Mouse (Mus musculus) myocyte (in vitro differentiated cells): ENCODE results near the gene Bcl6b.

Experiments
- CEBPB ChIP-seq: IDR thresholded peaks from 2 replicates; pipeline ENCODE4 v1.6.1; 2011; ENCODE audit warnings: mild to moderate bottlenecking, moderate library complexity; ENCODE audit not compliant: poor library complexity, insufficient read depth, severe bottlenecking
- E2F4 ChIP-seq: IDR thresholded peaks from one replicate; pipeline ENCODE4 v1.6.1; 2011; ENCODE audit warnings: mild to moderate bottlenecking, control low read depth, moderate library complexity; ENCODE audit not compliant: insufficient read depth
- MAX ChIP-seq: IDR thresholded peaks from one replicate; pipeline ENCODE4 v1.6.1; 2011; ENCODE audit warnings: low read depth, mild to moderate bottlenecking, control low read depth
- MYOD1 ChIP-seq, 3 experiments: IDR thresholded peaks; one replicate each; pipeline ENCODE4 v1.6.1; 2011; ENCODE audit warnings: control low read depth in 2 of 3, low read depth in 2 of 3, mild to moderate bottlenecking in 2 of 3, moderate library complexity in 1 of 3; ENCODE audit not compliant: insufficient read length in 2 of 3, control insufficient read depth in 1 of 3
- MYOG ChIP-seq, 3 experiments: IDR thresholded peaks; one replicate each; pipeline ENCODE4 v1.6.1; 2011; ENCODE audit warnings: control low read depth in 2 of 3, low read depth in 2 of 3, mild to moderate bottlenecking in 2 of 3; ENCODE audit not compliant: insufficient read length in 2 of 3, control insufficient read depth in 1 of 3, insufficient read depth in 1 of 3
- POLR2A ChIP-seq: IDR thresholded peaks from one replicate; pipeline ENCODE4 v1.6.1; 2011; ENCODE audit warnings: low read depth, mild to moderate bottlenecking, control low read depth, moderate library complexity; ENCODE audit not compliant: insufficient read length
- POLR2AphosphoS2 ChIP-seq: IDR thresholded peaks from one replicate; pipeline ENCODE4 v1.6.1; 2011; ENCODE audit warnings: low read depth, control low read depth; ENCODE audit not compliant: insufficient read length
- SRF ChIP-seq: IDR thresholded peaks from one replicate; pipeline ENCODE4 v1.6.1; 2011; ENCODE audit warnings: low read depth; ENCODE audit not compliant: control insufficient read depth, insufficient read length
- TCF12 ChIP-seq: IDR thresholded peaks from one replicate; pipeline ENCODE4 v1.6.1; 2011; ENCODE audit warnings: mild to moderate bottlenecking, control low read depth; ENCODE audit not compliant: poor library complexity, insufficient read depth, severe bottlenecking
- TCF3 ChIP-seq: IDR thresholded peaks from one replicate; pipeline ENCODE4 v1.6.1; 2011; ENCODE audit warnings: low read depth, control low read depth; ENCODE audit not compliant: insufficient read length
- USF1 ChIP-seq: IDR thresholded peaks from one replicate; pipeline ENCODE4 v1.6.1; 2011; ENCODE audit warnings: low read depth, mild to moderate bottlenecking, control low read depth, moderate library complexity

- TF ChIP-seq POLR2A (no peak), MAX (no peak), USF1 (no peak), CEBPB (no peak), MYOG (IDR thresholded peaks at IDR 0.05; ENCODE audit: control insufficient read depth in 1 of 3, insufficient read depth in 1 of 3, insufficient read length in 2 of 3, low read depth in 2 of 3) (no peak), E2F4 (no peak), TCF3 (no peak), MYOD1 (IDR thresholded peaks at IDR 0.05; ENCODE audit: control insufficient read depth in 1 of 3, insufficient read length in 2 of 3, low read depth in 2 of 3) (no peak), TCF12 (no peak), SRF (no peak), POLR2AphosphoS2 (no peak)
Observed at GRCm38 (mm10) chr11:70180496-70180895, 49.1 kb downstream of the Bcl6b start.
